Mouse (Mus musculus) CH12.LX (cell line): ENCODE measurements at regions not wholly inside any gene's neighbourhood (a gene's known extent, or its start where the extent isn't known, plus 50 kb on each side); places are given as distances from the start of the nearest gene placed in this dataset.

Experiments
- DNase-seq: peaks from one replicate; pipeline ENCODE4 v3.0.0-alpha.2; 2013; ENCODE audit errors: extremely low read depth
- H3K27ac ChIP-seq: 2 replicates; pipeline ENCODE4 v1.5.1; 2012; ENCODE audit warnings: low read depth, mild to moderate bottlenecking, control low read depth, moderate library complexity; ENCODE audit not compliant: insufficient read depth
- H3K27me3 ChIP-seq: replicated peaks from 2 replicates; pipeline ENCODE3; 2012; ENCODE audit warnings: inconsistent platforms
- H3K36me3 ChIP-seq, 2 experiments: replicated peaks in 1 of 2; 2 replicates each; pipeline versions ENCODE3 to v1.6.1; 2012; ENCODE audit warnings: inconsistent platforms in 1 of 2, low read length in 1 of 2, mild to moderate bottlenecking in 1 of 2, mixed read lengths in 1 of 2, moderate library complexity in 1 of 2; ENCODE audit not compliant: control insufficient read depth in 1 of 2, insufficient read depth in 1 of 2
- H3K4me1 ChIP-seq, 2 experiments: 2 replicates each; pipeline ENCODE4 v1.6.1; 2012; ENCODE audit warnings: inconsistent platforms in 1 of 2, moderate library complexity in 1 of 2; ENCODE audit not compliant: insufficient read depth in 2 of 2, control insufficient read depth in 1 of 2
- H3K4me2 ChIP-seq: 2 replicates; pipeline ENCODE4 v1.6.1; 2012; ENCODE audit warnings: low read depth, mild to moderate bottlenecking, control low read depth; ENCODE audit not compliant: poor library complexity, insufficient read depth, severe bottlenecking
- H3K4me3 ChIP-seq, 3 experiments: fragments of 150-350 bp in 1 of 3; sonication (generic) in 1 of 3; replicated peaks in 1 of 3; 2 replicates each; pipeline versions ENCODE3 to v1.5.1; 2011 to 2012; ENCODE audit warnings: low read depth in 2 of 3, low read length in 2 of 3, mild to moderate bottlenecking in 2 of 3, moderate library complexity in 2 of 3, control low read depth in 1 of 3, improper control_type of control experiment in 1 of 3, inconsistent platforms in 1 of 3, mixed read lengths in 1 of 3; ENCODE audit not compliant: poor library complexity in 1 of 3
- H3K79me2 ChIP-seq: replicated peaks from 2 replicates; pipeline ENCODE4 v1.6.1; 2012; ENCODE audit warnings: mild to moderate bottlenecking, moderate library complexity; ENCODE audit not compliant: control insufficient read depth, poor library complexity, insufficient read depth, severe bottlenecking; ENCODE audit errors: extremely low read depth
- H3K9ac ChIP-seq: 2 replicates; pipeline ENCODE4 v1.6.1; 2012; ENCODE audit warnings: low read depth, mild to moderate bottlenecking, control low read depth, moderate library complexity; ENCODE audit not compliant: insufficient read depth
- H3K9me3 ChIP-seq: replicated peaks from 2 replicates; pipeline ENCODE3; 2012; ENCODE audit warnings: low read length, inconsistent platforms, mixed read lengths
- BHLHE40 ChIP-seq: IDR thresholded peaks from 2 replicates; pipeline ENCODE4 v1.6.1; 2011; ENCODE audit warnings: mild to moderate bottlenecking, low read depth, low read length, improper control_type of control experiment
- CHD1 ChIP-seq: IDR thresholded peaks from 2 replicates; pipeline ENCODE4 v1.6.1; 2012; ENCODE audit warnings: low read depth, low read length, improper control_type of control experiment, inconsistent platforms
- CTCF ChIP-seq, 2 experiments: IDR thresholded peaks in 1 of 2; conservative IDR thresholded peaks in 1 of 2; 2 replicates each; pipeline ENCODE4 v1.5.1; 2011 to 2012; ENCODE audit warnings: low read depth in 2 of 2, low read length in 2 of 2, improper control_type of control experiment in 1 of 2, inconsistent platforms in 1 of 2, mild to moderate bottlenecking in 1 of 2, moderate library complexity in 1 of 2
- EP300 ChIP-seq: IDR thresholded peaks from 2 replicates; pipeline ENCODE4 v1.6.1; 2011; ENCODE audit warnings: low read length, improper control_type of control experiment
- ETS1 ChIP-seq: conservative IDR thresholded peaks from 2 replicates; pipeline ENCODE4 v1.6.1; 2012; ENCODE audit warnings: low read depth, mild to moderate bottlenecking, inconsistent platforms, low read length, improper control_type of control experiment, moderate library complexity
- GABPA ChIP-seq: IDR thresholded peaks from 2 replicates; pipeline ENCODE4 v1.6.1; 2012; ENCODE audit warnings: low read depth, low read length, improper control_type of control experiment, inconsistent platforms; ENCODE audit not compliant: insufficient replicate concordance
- HCFC1 ChIP-seq: IDR thresholded peaks from 2 replicates; pipeline ENCODE4 v1.6.1; 2012; ENCODE audit warnings: low read depth, mild to moderate bottlenecking, inconsistent platforms, low read length, improper control_type of control experiment
- IRF4 ChIP-seq: IDR thresholded peaks from 2 replicates; pipeline ENCODE4 v1.6.1; 2014; ENCODE audit warnings: low read depth, mild to moderate bottlenecking, inconsistent platforms, low read length, improper control_type of control experiment
- MAFK ChIP-seq: IDR thresholded peaks from 2 replicates; pipeline ENCODE4 v1.6.1; 2011; ENCODE audit warnings: low read length, improper control_type of control experiment; ENCODE audit not compliant: insufficient replicate concordance
- MAX ChIP-seq: IDR thresholded peaks from 2 replicates; pipeline ENCODE4 v1.6.1; 2011; ENCODE audit warnings: low read length, improper control_type of control experiment
- MAZ ChIP-seq: IDR thresholded peaks from 2 replicates; pipeline ENCODE4 v1.6.1; 2012; ENCODE audit warnings: low read depth, mild to moderate bottlenecking, inconsistent platforms, low read length, improper control_type of control experiment, moderate library complexity
- MEF2A ChIP-seq: IDR thresholded peaks from 2 replicates; pipeline ENCODE4 v1.6.1; 2014; ENCODE audit warnings: low read depth, mild to moderate bottlenecking, inconsistent platforms, low read length, improper control_type of control experiment, borderline replicate concordance
- POLR2A ChIP-seq: IDR thresholded peaks from 2 replicates; pipeline ENCODE4 v1.6.1; 2011; ENCODE audit warnings: low read depth, mild to moderate bottlenecking, improper control_type of control experiment, low read length
- RCOR1 ChIP-seq: conservative IDR thresholded peaks from 2 replicates; pipeline ENCODE4 v1.6.1; 2012; ENCODE audit warnings: low read depth, mild to moderate bottlenecking, inconsistent platforms, low read length, improper control_type of control experiment
- USF1 ChIP-seq: IDR thresholded peaks from 2 replicates; pipeline ENCODE4 v1.6.1; 2014; ENCODE audit warnings: low read depth, mild to moderate bottlenecking, inconsistent platforms, low read length, improper control_type of control experiment
- USF2 ChIP-seq: conservative IDR thresholded peaks from 2 replicates; pipeline ENCODE4 v1.6.1; 2011; ENCODE audit warnings: low read depth, low read length, improper control_type of control experiment
- dilution Hi-C: fragments of 300-500 bp; cut with MboI; formaldehyde crosslinking; loops from 2 replicates; pipeline ENCODE4 v1.14.3; 2020; ENCODE audit warnings: low sequenced_read_pairs; ENCODE audit not compliant: extremely low pct_unique_long_range_greater_than_20kb, extremely low pct_ligation_motif_present
- in situ Hi-C: fragments of 300-500 bp; cut with MboI; formaldehyde crosslinking; loops from 3 replicates; pipeline ENCODE4 v1.14.3; 2019; ENCODE audit warnings: low sequenced_read_pairs, low pct_ligation_motif_present, low pct_unique_long_range_greater_than_20kb, mixed read lengths

DNA sequence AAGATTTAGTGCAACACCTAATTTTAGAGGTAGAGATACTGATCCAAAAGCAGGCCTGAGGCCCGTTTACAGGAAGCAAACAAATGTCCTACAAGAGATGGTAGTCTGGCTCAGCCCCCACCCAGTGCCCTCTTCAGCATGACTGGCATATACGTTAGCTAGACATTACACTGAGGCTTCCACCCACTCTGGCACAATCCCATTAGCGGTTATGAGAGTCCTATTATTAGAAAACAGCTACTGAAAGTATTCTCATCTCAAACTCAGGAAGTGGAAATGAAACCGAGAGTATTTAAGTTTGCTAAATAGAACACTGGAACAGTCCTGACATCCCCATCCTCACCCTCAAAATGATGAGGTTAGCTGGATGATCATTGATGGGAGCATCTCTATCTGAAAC lies 192.3 kb upstream of the Nrp1 start:
- Histone ChIP-seq H3K9ac (no peak overlapping the region), H3K4me2 (no peak overlapping the region), H3K9me3 (no peaks in the 10 kb centered on the region), H3K36me3 (no peaks in the 10 kb centered on the region), H3K4me3 (no peak overlapping the region), H3K4me1 (peaks cover 6 to 30% of the 10 kb centered on the region in 2 experiments), H3K27ac (no peak overlapping the region), H3K27me3 (no peaks in the 10 kb centered on the region), H3K79me2 (no peaks in the 10 kb centered on the region)
- DNase-seq = peak; percentile 36
- TF ChIP-seq USF2 (no peak), RCOR1 (no peak; the same call in 1 of the 2 replicates), MAFK (0 out of 2 replicates have a peak, but pooled peaks have one; percentile 24), BHLHE40 (peak; percentile 48), POLR2A (no peak), EP300 (peak; percentile 84), USF1 (no peak), IRF4 (0 out of 2 replicates have a peak, but pooled peaks have one; percentile 34), MEF2A (peak; percentile 69), MAZ (no peak), CTCF (conservative IDR thresholded peaks at IDR 0.05 in 1 of 2, IDR thresholded peaks at IDR 0.05 in 1 of 2; ENCODE audit: low read depth in 2 of 2, low read length in 2 of 2) (no peak), HCFC1 (no peak), GABPA (no peak), ETS1 (peak; percentile 51; the same call in 1 of the 2 replicates)
- dilution Hi-C loops = no loop called here
- in situ Hi-C loops = no loop called here

DNA sequence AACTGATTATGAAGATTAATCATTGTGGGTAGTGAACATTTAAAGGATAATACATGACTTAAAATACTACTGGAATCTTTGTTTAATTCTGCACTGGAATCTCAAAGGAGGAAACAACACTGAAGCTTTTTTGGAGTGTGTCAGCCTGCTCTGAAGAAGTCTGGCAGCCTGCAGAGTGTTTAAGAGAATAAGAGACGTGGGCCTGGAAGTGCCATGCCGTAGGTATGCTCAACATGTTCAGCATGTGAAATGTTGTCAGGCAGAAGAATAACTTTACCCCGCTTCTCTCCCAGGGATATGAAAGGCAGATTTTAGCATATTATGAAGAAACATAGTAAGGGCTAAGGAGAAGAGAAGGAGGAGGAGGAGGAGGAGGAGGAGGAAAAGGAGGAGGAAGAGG lies 189.6 kb upstream of the Nrp1 start:
- no peak overlapping the region for H3K4me2 ChIP-seq
- TF ChIP-seq MEF2A (no peak), IRF4 (no peak), CHD1 (no peak)
- dilution Hi-C loops (no loop called here), in situ Hi-C loops (no loop called here)
- H3K4me1 ChIP-seq = peaks cover 6 to 37% of the 10 kb centered on the region in 2 experiments
- no peaks in the 10 kb centered on the region for H3K36me3 ChIP-seq
- no peaks in the 10 kb centered on the region for H3K9me3 ChIP-seq
- H3K27ac ChIP-seq = no peak overlapping the region
- H3K4me3 ChIP-seq = no peak overlapping the region
- H3K27me3 ChIP-seq = no peaks in the 10 kb centered on the region
- H3K9ac ChIP-seq = no peak overlapping the region
- H3K79me2 ChIP-seq = no peaks in the 10 kb centered on the region
- DNase-seq = no peak

DNA sequence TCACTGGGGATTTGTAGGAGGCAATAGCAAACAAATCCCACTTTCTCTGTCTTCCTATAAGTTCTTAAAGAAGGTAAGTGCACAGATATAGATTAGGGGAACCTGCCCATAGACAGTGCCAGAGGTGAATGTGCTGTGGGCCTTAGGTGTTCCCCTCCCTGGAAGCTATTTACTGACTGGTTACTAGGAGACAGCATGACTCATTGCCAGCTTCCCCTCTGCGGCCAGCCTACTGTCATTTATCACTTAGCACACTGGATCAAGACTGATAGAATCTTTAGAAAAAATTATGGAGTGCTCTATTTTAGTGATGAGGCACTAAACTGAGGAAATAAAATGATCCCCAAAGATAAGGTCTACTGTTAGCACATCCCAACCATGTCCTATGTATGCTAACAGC lies 187.3 kb upstream of the Nrp1 start:
- Histone ChIP-seq H3K4me2 (no peak overlapping the region), H3K36me3 (no peaks in the 10 kb centered on the region), H3K9ac (no peak overlapping the region), H3K4me3 (no peak overlapping the region), H3K9me3 (no peaks in the 10 kb centered on the region), H3K27me3 (no peaks in the 10 kb centered on the region), H3K27ac (no peak overlapping the region), H3K4me1 (peaks cover under 1 to 22% of the 10 kb centered on the region in 2 experiments; a peak in 3 of 4 replicates), H3K79me2 (no peaks in the 10 kb centered on the region)
- TF ChIP-seq EP300 (0 out of 2 replicates have a peak, but pooled peaks have one; percentile 16), MAX (no peak)
- dilution Hi-C loops = no loop called here
- DNase-seq = peak; percentile 62
- in situ Hi-C loops = no loop called here
